Mouse (Mus musculus): ENCODE results near the gene 1810010D01Rik. TPM values are rescaled to one million over a fixed set of nuclear protein-coding genes. Genes with fewer than 3 reads are reported as not detected.

1810010D01Rik gene
- polyA plus RNA-seq, 1 experiment, result 4.4 TPM

DNA sequence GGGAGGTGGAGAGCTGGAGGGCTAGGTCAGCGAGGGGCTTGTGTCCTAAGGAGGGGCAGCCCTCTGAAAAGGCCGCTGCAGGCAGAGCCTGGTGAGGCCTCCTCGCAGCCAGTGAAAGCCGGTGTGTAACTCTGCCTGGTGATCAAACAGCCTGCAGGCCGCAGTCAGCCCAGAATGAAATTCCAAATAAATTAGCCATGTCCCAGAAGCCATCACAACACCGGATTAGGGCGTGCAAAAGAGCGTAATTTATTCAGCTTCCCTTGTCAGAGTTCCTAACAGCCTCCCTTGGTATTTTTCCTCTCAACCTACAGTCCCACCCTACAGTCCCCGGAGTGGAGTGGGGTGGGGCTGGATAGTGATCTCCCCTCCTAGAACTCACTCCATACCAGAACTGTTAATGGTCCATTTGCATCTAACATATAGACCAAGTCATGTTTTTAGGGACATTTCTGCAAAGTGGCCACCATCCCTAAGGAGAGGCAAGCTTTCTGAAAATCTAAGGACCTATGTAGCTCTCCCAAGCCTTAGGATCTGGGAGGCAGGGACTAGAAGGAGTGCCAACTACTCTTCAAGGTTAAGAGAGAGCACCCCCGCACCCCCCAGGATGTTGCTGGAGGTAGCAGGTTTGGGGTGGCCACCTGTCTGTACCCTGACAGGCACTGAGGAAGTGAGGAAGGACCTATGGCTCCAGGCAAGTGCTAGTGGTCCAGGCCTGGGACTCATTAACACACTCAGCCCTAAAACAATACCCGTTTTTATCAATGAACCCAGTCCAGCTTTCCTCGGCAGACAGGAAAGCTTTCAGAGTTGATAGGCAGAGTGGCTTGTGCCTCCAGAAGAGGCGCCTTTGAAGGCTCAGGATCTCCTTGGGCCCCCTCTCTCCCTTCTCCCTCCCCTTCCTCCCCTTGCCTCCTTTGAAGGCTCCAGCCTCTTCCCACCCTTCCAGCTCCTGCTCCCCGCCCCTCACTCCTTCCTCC lies 4.1 kb upstream of the 1810010D01Rik start:
- DNase-seq (ENCODE audit: low spot score), result no peak

- DNase-seq (ENCODE audit: low spot score), result no peak
Observed at GRCm38 (mm10) chr7:145210477-145211070, 2.7 kb upstream of the 1810010D01Rik start.

DNA sequence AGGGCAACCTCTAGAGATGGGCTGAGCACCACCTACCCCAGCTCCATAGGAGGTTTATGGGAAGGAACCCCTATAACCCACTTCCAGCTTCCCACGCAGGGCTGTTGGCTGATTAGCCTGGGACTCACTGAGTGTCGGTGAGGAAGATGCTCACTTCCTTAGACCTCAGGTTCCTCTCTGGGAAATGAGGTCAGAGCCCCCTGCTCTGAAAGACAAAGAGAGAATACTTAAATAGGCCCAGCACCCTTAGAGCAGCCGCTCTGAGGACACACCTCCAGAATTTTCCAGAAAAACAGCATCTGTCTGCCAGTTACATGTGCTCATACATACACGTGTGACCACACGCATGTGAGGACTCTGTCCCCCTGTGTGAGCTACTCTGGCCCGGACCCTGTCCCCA lies 1.1 kb downstream of the 1810010D01Rik start:
- DNase-seq (ENCODE audit: low spot score), result no peak

- DNase-seq (ENCODE audit: low spot score), result no peak
Observed at GRCm38 (mm10) chr7:145206056-145206610, 1.8 kb downstream of the 1810010D01Rik start.

DNA sequence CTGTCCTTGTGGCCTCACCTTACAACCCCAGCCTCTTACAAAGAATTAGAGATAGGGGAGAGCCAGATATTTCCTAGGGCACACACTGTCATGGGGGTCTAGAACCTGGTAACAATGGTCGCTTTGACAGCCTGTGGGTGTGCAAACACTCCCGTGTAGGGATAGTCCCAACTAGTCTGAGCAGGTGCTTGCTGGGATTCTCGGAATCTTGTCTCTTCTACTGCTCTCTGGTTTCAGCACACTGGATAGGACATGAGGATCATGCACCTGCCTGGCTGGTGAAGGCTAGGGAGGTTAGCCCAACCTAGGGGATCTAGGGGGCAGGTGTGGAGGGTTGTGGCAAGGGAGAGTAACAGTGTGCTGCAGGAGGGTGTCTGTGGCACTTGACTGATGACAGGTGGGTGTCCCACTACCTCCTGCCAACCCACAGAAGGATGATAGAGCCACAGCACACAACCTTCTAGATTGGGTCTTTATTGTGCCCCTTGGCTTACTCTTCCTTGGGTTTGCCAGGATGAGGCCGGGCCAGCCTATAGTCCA lies 2.5 kb downstream of the 1810010D01Rik start:
- no peak for DNase-seq (ENCODE audit: low spot score)

GRCm38 (mm10) chr7:145199711-145200110 lies 8.2 kb downstream of the 1810010D01Rik start:
- DNase-seq (ENCODE audit: low spot score), result no peak

DNA sequence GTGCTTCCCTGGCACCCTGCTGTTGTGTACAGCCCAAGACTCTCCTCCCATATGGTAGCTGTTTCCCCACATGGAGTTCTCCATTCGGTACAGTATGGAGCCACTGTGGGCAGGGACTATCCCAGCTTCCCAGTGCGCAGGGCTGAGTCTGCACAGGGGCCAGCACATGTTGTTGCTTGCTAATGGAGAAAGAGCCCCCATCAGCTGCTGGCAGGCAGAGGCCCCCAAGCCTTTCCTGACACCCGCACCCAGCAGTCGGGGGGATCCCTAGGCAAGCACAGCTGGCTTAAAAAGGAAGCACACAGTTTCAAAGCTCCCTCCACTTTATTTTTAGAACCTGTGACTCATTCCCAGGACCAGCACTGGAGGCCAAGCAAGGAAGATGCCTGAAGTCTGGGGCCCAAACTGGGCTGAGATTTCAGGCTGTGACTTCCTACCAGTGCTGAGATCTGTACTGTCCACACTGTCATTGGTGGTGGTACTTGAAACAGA lies 9.7 kb downstream of the 1810010D01Rik start:
- DNase-seq (ENCODE audit: low spot score), result no peak

DNA sequence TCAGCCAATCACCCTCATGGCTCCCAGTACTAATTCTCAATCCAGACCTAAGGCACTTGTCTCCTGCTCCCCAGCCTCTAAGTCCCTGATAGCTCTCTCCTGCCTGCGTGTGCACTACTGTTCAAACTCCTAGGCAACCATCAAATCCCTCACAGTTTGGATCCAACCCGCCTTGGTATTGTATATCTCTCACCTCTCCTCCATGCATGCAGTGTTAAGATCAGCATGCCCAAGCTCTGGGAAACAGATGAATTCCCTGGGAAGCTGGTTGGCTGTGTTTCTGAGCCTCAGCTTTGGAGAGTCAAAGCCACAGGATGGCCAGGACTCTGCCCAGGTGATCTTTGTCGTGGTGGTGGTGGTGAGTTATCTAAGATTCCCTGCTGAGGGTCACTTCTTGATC lies 10.2 kb downstream of the 1810010D01Rik start:
- DNase-seq (ENCODE audit: low spot score), result no peak

DNA sequence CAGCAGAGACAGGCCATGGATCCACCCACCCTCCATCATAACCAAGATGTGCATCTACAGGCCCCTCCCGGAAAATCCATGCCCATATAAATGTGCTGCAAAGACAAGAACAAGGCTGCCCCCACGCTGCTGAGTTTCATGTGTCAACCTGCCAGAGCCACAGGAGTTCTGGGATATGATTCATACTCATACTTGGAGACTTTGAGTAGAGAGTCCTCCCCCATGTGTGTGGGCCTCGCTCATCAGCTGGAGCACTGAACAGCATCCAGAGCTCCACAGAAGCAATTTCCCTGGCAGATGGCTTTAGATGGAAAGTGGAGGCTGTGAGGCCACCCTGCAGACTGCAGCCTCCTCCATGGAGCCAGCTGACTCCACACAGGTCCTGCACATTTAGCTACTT lies 10.9 kb downstream of the 1810010D01Rik start:
- no peak for DNase-seq (ENCODE audit: low spot score)

DNA sequence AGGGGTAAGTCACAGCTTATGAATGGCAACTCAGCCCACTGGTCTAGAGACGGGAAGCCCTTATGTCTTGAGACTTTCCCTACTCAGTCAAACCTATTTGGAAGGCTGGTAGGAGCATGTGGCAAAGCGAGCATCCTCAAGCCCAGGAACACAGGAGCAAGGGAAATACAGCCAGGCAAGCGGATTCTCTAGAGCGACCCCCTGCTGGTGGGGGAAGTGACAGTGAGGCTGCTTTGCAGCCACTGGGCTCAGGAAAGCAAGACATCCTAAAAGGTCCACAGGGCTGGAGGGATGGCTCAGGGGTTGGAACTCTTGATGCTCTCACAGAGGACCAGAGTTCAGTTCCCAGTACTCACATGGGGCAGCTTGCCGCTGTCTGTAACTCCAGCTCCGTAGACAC lies 11.6 kb downstream of the 1810010D01Rik start:
- DNase-seq (ENCODE audit: low spot score), result no peak

DNA sequence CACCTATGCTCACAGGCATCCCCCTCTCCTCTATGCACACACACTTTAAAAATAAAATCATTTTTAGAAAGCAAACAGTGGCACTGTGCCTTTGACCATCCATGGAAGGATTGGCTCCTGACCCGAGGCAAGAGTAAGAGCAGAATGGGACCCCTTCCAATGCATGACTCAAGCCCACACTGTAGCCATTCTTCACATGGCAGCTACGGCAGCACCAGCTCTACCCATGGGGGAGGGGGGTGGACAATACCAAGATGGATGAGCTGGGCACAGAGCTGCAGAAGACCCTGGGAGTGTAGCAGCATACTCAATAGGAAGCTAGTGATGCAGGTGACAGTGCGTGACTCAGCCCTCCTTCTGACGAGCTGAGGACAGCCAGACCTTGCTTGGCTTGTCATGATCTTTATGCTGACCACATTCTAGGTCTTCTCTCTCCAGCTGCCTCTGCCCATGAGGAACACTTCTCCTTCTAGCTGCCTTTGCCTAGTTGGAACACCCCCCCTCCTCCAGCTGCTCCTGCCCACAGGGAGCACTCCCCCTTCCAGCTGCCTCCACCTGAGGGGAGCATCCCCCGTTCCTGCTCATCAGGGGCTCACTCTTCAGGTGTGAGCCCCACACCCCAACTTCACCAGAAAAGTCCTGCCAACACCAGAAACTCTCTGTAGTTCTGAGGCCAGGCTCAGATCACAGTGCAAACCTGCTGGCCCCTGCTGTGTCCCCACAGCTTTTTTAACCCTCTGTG lies 12.6 kb downstream of the 1810010D01Rik start:
- no peak for DNase-seq (ENCODE audit: low spot score)

GRCm38 (mm10) chr7:145194455-145195161 lies 13.3 kb downstream of the 1810010D01Rik start:
- no peak for DNase-seq (ENCODE audit: low spot score)

GRCm38 (mm10) chr7:145192836-145193235 lies 15.1 kb downstream of the 1810010D01Rik start:
- no peak for DNase-seq (ENCODE audit: low spot score)

DNA sequence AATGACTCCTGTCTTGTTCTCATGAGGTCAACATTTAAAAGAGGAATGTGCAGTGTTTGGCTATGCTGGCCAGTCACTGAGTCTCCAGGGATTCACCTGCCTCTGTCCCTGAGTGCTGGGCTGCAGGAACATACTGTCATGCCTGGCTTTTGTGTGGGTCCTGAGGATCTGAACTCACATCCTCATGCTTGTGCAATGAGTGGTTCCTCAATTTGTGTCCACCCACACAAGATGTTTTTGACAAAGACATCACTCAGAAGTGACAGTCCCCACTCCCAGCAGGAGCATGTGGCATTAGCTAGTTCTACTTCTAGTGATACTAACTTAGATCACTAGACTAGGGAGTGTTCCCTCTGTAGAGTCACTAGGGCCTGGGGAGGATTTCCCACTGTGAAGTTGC lies 17.4 kb downstream of the 1810010D01Rik start:
- no peak for DNase-seq (ENCODE audit: low spot score)

DNA sequence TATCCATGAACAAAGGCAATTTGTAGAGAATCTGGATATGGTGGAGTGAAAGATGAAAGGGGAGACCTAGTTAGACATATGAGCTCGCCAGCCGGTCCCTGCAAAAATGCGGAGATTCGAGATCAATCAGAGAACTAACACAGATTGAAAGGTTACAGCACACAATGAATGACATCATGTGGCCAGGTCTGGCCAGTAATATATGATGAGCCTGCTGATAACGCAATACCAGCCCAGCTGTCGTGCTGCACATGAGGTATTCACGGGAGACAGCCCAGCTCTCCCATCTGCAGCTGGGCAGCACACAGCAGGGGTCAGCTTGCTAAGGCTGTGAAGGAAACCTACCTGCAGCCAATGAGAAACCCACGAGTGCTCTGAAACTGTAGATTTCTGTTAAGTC lies 18.6 kb downstream of the 1810010D01Rik start:
- no peak for DNase-seq (ENCODE audit: low spot score)

DNA sequence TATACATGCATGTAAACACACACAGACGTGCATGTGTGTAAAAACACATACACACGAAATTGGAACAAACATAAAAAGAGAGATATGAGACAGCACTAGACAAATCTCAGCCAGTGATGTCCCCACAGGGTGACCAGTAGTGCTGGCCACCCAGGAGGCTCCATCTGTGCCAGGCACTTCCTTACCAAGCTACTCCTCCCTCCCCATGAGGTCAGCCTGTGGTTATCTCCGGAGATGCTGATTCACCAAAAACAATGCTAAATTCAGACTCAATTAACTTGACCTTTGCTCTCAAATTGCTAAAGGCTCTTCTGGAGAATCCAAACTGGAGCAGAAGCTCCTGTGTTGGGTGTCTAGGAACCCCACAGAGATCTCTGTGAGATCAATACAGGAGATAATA lies 20.1 kb downstream of the 1810010D01Rik start:
- DNase-seq (ENCODE audit: low spot score), result no peak

GRCm38 (mm10) chr7:145182388-145182787 lies 25.5 kb downstream of the 1810010D01Rik start:
- DNase-seq (ENCODE audit: low spot score), result no peak

DNA sequence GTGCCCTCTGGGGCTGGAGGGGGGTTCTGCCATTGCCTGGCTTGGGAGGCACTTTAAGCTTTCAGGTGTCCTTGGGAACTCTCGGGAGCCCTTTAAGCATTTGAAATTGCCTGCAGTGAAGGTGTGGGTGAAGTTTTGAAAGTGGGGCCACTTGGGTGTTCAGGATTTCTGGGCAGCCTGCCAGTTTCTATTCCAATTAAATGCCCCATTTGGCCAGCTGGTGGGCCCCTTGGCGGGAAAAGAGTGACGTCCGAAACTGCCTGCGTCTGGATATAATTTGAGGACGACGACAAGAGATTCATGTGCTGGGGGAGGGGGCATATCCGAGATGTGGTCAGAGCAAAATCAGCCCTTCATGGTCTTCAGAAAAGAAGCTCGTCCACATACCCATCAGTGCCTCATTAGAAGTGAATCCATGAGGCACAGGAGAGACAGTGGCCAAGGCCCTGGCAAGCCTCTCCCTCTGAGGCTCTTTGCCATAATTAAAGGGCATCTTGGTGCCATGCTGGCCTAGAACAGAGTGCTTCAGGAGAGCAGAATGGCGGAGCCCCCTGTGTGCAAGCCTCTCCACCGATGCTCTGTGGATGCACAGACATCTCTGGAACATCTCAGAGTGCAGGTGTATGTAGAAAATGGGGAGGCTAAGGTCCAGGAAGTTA lies 26.4 kb downstream of the 1810010D01Rik start:
- no peak for DNase-seq (ENCODE audit: low spot score)

DNA sequence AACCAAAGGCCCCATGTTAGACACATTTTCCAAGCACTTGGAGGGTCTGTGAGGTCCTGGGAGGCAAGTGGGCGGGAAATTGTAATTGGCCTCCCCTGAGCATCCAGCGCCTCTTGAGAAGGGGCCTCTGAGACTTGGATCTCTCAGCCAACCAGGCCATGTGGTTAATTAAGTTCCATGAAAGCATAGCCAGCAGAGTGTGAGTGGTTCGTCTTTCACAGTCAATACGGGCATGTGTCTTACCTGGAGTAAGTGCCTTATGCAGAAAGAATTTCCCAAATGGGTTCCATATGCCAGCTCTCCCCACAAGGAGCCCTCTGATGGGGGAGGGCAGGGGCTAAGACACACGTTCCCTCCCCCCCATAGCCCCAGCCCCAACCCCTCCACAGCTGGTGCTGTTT lies 28.2 kb downstream of the 1810010D01Rik start:
- no peak for DNase-seq (ENCODE audit: low spot score)
